Mouse (Mus musculus): Measurements from ENCODE around the gene Srebf1. TPM values are rescaled to one million over a fixed set of nuclear protein-coding genes. Genes with fewer than 3 reads are reported as not detected.

Srebf1 gene
- total and polyA plus RNA-seq, 2 experiments from 2014 or later: 50.6 to 169 TPM

DNA sequence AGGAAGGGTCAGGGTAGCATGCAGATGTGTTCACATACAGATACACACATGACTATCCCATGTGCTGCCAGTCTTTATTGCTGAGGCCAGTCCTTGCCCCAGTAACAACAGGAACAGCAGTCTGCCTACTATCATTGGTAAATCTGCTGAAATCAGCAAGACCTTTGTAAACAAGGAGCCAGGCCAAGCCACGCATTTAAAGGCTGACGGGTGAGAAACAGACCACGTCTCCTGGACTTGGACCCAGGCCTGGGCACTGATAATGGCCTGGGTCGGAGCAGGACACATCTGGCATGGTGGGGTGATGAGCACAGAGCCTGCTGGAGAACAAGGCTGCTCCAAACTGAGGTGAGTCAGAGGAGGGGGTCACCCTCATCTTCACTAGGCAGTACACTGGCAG, 18.1 kb upstream of the Srebf1 start:
- Histone ChIP-seq H3K27ac (no peak overlapping the region), H3K9me3 (ENCODE audit: low read length) (no peaks in the 10 kb centered on the region), H3K36me3 (ENCODE audit: insufficient read depth, low read length) (peaks cover 43% of the 10 kb centered on the region), H3K4me1 (ENCODE audit: insufficient read depth, low read length) (no peaks in the 10 kb centered on the region), H3K4me3 (ENCODE audit: low read length) (no peak overlapping the region), H3K9ac (replicated peaks; ENCODE audit: low read length) (no peak overlapping the region), H3K4me2 (ENCODE audit: low read depth, low read length) (no peak overlapping the region), H3K27me3 (ENCODE audit: insufficient read depth, low read length) (no peaks in the 10 kb centered on the region)
- 69% methylated on average over 4 of the region's 4 CpGs for WGBS
- no peak for ATAC-seq
- no peak for TF ChIP-seq CTCF (IDR thresholded peaks at IDR 0.05; ENCODE audit: low read depth)
- DNase-seq (ENCODE audit: low spot score): no peak

DNA sequence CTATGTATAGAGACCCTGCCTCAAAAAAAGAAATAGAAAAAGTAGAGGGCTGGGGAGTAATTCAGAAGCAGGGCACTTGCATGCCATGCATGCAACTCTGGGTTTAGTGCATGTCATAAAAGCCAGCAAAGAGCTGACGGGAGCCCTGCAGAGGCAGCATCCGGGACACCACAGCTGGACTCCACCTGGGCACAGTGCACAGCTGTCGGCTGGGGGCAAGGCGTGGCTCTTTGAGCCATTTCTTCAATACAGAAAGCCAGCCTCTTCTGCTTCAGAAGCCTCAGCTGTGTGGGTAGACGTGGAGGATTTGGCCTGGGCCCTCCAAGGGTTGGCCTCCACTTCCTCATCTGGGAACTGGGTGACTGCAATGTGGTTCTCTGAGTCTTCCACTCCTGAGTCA, 13.0 kb upstream of the Srebf1 start:
- DNase-seq (ENCODE audit: low spot score): no peak
- Histone ChIP-seq H3K27me3 (ENCODE audit: insufficient read depth, low read length) (no peaks in the 10 kb centered on the region), H3K4me2 (ENCODE audit: low read depth, low read length) (no peak overlapping the region), H3K27ac (no peak overlapping the region), H3K36me3 (ENCODE audit: insufficient read depth, low read length) (peaks cover 20% of the 10 kb centered on the region; the same call in 1 of the 2 replicates), H3K9me3 (ENCODE audit: low read length) (no peaks in the 10 kb centered on the region), H3K4me3 (ENCODE audit: low read length) (no peak overlapping the region), H3K9ac (replicated peaks; ENCODE audit: low read length) (no peak overlapping the region), H3K4me1 (ENCODE audit: insufficient read depth, low read length) (peaks cover 3% of the 10 kb centered on the region; the same call in 1 of the 2 replicates)
- ATAC-seq: no peak
- WGBS: 89% methylated on average over 5 of the region's 5 CpGs
- no peak for TF ChIP-seq CTCF (IDR thresholded peaks at IDR 0.05; ENCODE audit: low read depth)

DNA sequence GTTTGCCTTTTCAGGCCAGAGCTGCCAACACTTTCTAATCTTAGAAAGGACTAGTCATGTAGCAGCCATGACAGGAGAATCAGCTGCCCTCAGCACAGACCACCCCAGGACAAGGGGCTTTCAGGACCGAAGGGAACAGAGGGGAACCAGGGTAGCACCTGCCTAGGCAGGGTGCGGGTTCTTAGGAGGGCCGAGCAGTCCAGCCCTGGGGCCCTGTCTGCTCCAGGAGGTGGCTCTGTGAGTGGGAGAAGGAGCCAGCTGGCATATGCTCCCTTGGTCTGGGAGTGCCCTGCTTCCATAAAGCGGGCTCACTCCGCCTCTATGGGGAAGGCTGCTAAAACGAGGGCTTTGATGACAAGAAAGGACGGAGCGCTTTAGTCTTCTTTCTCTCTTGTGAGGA, 10.9 kb upstream of the Srebf1 start:
- no peak overlapping the region for H3K4me3 ChIP-seq (ENCODE audit: low read length)
- no peaks in the 10 kb centered on the region for H3K27me3 ChIP-seq (ENCODE audit: insufficient read depth, low read length)
- peak; percentile 59 for DNase-seq (ENCODE audit: low spot score)
- H3K4me2 ChIP-seq (ENCODE audit: low read depth, low read length): no peak overlapping the region
- ATAC-seq: peak; percentile 45; the same call in 1 of the 2 replicates
- H3K27ac ChIP-seq: peak overlapping the region; percentile 41
- H3K4me1 ChIP-seq (ENCODE audit: insufficient read depth, low read length): peaks cover 3% of the 10 kb centered on the region; the same call in 1 of the 2 replicates
- TF ChIP-seq CTCF (IDR thresholded peaks at IDR 0.05; ENCODE audit: low read depth): no peak
- 0 out of 2 replicates have a peak overlapping the region, but pooled peaks have one; percentile 17 for H3K9ac ChIP-seq (replicated peaks; ENCODE audit: low read length)
- H3K36me3 ChIP-seq (ENCODE audit: insufficient read depth, low read length): peaks cover 18% of the 10 kb centered on the region; the same call in 1 of the 2 replicates
- no peaks in the 10 kb centered on the region for H3K9me3 ChIP-seq (ENCODE audit: low read length)
- WGBS: 45% methylated on average over 8 of the region's 8 CpGs

DNA sequence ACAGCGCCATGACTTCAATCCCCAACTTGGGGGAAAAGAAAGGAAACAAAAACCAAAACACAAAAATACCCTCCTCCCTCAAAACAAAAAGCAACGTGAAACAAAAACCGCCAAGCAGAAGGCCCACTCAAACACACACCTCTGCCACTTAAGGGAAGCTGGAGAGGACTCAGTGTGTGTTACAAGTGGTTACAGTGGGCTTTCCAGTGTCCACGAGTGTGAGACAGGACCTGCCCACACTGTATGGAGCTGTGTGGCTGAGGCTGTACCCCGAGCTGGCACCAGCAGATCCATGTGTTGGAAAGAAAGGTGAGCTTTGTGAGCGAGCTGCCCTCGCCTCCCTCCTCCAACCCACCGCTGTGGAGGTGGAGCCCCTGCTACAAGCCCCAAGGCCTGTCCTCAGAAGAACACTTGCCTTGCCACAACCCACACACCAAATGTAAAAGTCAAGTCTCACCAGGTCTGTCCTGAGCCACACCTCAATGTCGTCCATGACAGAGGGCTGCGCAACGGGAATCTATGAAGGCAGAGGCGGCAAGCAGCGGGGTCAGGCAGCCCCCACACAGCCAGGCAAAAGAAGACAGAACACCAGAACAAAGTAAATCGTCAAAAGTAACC, 10.2 kb upstream of the Srebf1 start:
- no peaks in the 10 kb centered on the region for H3K27me3 ChIP-seq (ENCODE audit: insufficient read depth, low read length)
- no peak overlapping the region for H3K4me3 ChIP-seq (ENCODE audit: low read length)
- 78% methylated on average over 14 of the region's 14 CpGs for WGBS
- H3K36me3 ChIP-seq (ENCODE audit: insufficient read depth, low read length): peaks cover 16% of the 10 kb centered on the region; the same call in 1 of the 2 replicates
- no peak for TF ChIP-seq CTCF (IDR thresholded peaks at IDR 0.05; ENCODE audit: low read depth)
- ATAC-seq (no peak), DNase-seq (ENCODE audit: low spot score) (no peak)
- H3K4me2 ChIP-seq (ENCODE audit: low read depth, low read length): no peak overlapping the region
- H3K4me1 ChIP-seq (ENCODE audit: insufficient read depth, low read length): peaks cover 3% of the 10 kb centered on the region; the same call in 1 of the 2 replicates
- no peak overlapping the region for H3K9ac ChIP-seq (replicated peaks; ENCODE audit: low read length)
- H3K27ac ChIP-seq: no peak overlapping the region
- H3K9me3 ChIP-seq (ENCODE audit: low read length): no peaks in the 10 kb centered on the region

DNA sequence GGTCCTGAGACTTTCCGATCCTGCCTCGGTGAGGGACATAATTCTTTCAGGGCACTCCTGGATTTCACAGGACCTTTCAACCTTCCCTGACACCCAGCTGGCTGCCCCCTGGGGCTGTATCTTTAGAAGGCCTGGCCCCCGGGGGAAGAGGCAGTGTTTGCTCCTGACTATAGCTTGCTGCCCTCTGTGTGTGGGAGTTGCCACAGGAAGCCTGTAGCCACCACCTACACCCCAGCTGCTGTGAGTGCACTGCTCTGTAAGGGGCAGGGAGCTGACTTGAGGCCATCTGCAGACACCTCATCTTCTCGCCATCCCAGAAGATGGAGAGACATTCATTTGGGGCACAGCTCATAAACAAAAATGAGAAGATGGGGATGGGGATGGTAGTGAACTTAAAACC, 9.6 kb upstream of the Srebf1 start:
- peaks cover 10% of the 10 kb centered on the region; the same call in 1 of the 2 replicates for H3K36me3 ChIP-seq (ENCODE audit: insufficient read depth, low read length)
- DNase-seq (ENCODE audit: low spot score): no peak
- no peak overlapping the region for H3K27ac ChIP-seq
- WGBS: 52% methylated on average over 4 of the region's 4 CpGs
- no peaks in the 10 kb centered on the region for H3K27me3 ChIP-seq (ENCODE audit: insufficient read depth, low read length)
- H3K9ac ChIP-seq (replicated peaks; ENCODE audit: low read length): peak overlapping the region; percentile 24; the same call in 1 of the 2 replicates
- no peaks in the 10 kb centered on the region for H3K9me3 ChIP-seq (ENCODE audit: low read length)
- ATAC-seq: no peak
- no peak overlapping the region for H3K4me3 ChIP-seq (ENCODE audit: low read length)
- no peak for TF ChIP-seq CTCF (IDR thresholded peaks at IDR 0.05; ENCODE audit: low read depth)
- peaks cover 3% of the 10 kb centered on the region; the same call in 1 of the 2 replicates for H3K4me1 ChIP-seq (ENCODE audit: insufficient read depth, low read length)
- H3K4me2 ChIP-seq (ENCODE audit: low read depth, low read length): no peak overlapping the region

DNA sequence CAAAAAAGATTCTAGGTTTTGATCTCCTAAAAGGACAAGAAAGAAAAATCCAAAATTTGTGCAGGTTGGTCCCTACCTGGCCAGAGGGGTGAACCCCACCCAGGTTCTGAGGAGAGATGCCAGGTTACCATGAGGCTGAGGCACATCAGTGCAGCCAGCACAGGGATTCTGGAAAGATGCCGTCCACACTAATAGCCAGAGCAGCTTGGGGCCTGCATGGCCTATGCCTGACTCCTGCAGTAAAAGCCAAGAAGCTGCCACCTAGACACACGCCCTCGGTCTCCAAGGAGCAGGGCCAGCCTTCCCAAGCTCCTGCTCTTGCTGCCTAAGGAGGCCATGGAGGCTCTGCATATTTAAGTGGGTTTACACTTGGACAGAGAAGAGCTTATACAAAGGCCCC, 8.9 kb upstream of the Srebf1 start:
- TF ChIP-seq CTCF (IDR thresholded peaks at IDR 0.05; ENCODE audit: low read depth): no peak
- H3K4me1 ChIP-seq (ENCODE audit: insufficient read depth, low read length): peaks cover 3% of the 10 kb centered on the region; the same call in 1 of the 2 replicates
- DNase-seq (ENCODE audit: low spot score) (peak; percentile 60), ATAC-seq (peak; percentile 59; the same call in 1 of the 2 replicates)
- H3K27ac ChIP-seq: no peak overlapping the region
- WGBS: 45% methylated on average over 3 of the region's 3 CpGs
- H3K36me3 ChIP-seq (ENCODE audit: insufficient read depth, low read length): peaks cover 5% of the 10 kb centered on the region; the same call in 1 of the 2 replicates
- no peak overlapping the region for H3K4me2 ChIP-seq (ENCODE audit: low read depth, low read length)
- H3K9me3 ChIP-seq (ENCODE audit: low read length): no peaks in the 10 kb centered on the region
- no peak overlapping the region for H3K4me3 ChIP-seq (ENCODE audit: low read length)
- no peaks in the 10 kb centered on the region for H3K27me3 ChIP-seq (ENCODE audit: insufficient read depth, low read length)
- no peak overlapping the region for H3K9ac ChIP-seq (replicated peaks; ENCODE audit: low read length)

DNA sequence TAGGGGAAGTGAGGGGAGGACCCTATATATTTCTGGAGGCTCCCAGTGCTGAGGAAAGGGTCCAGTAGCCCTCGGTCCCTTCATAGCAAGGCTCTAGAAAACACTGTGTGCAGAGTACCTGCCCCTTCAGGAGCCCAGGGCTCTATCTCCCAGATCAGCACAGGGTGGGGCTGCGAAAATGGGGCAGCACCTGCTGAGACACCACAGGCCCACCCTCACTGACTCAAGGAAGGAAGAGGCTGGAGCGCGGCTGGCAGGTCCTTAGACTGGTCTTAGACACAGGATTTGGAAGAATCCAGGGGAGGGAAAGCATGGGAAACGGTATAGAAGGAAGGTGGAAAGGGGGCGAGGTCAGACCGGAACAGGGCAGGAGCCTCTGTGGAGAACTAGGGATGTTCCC, 8.1 kb upstream of the Srebf1 start:
- H3K4me2 ChIP-seq (ENCODE audit: low read depth, low read length): no peak overlapping the region
- no peak overlapping the region for H3K27ac ChIP-seq
- no peak for ATAC-seq
- H3K4me1 ChIP-seq (ENCODE audit: insufficient read depth, low read length): peaks cover 3% of the 10 kb centered on the region; the same call in 1 of the 2 replicates
- H3K36me3 ChIP-seq (ENCODE audit: insufficient read depth, low read length): peaks cover 5% of the 10 kb centered on the region; the same call in 1 of the 2 replicates
- H3K9ac ChIP-seq (replicated peaks; ENCODE audit: low read length): no peak overlapping the region
- H3K4me3 ChIP-seq (ENCODE audit: low read length): no peak overlapping the region
- WGBS: 89% methylated on average over 7 of the region's 7 CpGs
- no peaks in the 10 kb centered on the region for H3K27me3 ChIP-seq (ENCODE audit: insufficient read depth, low read length)
- DNase-seq (ENCODE audit: low spot score): no peak
- TF ChIP-seq CTCF (IDR thresholded peaks at IDR 0.05; ENCODE audit: low read depth): no peak
- H3K9me3 ChIP-seq (ENCODE audit: low read length): no peaks in the 10 kb centered on the region
